Mouse (Mus musculus) forebrain, postnatal 0 days (tissue): ENCODE measurements around the gene Syt1. TPM values are rescaled to one million over a fixed set of nuclear protein-coding genes. Genes with fewer than 3 reads are reported as not detected.

Source experiments
- ATAC-seq: fragments of 200-750 bp; cut with Nextera tagmentation; 2 replicates; pipeline ENCODE4 v1.8.0; 2017; ENCODE audit warnings: mild to moderate bottlenecking, moderate library complexity
- DNase-seq: peaks from one replicate; pipeline ENCODE4 v3.0.0-alpha.2; 2015
- H3K27ac ChIP-seq: fragments of 300-500 bp; sonication (generic); 2 replicates; pipeline ENCODE4 v1.5.1; 2014; ENCODE audit warnings: low read depth, mild to moderate bottlenecking, antibody characterized with exemption, low read length, moderate library complexity, mixed read lengths
- H3K27me3 ChIP-seq: fragments of 300-500 bp; sonication (generic); 2 replicates; pipeline ENCODE4 v1.6.1; 2014; ENCODE audit warnings: mild to moderate bottlenecking, low read length, mixed read lengths; ENCODE audit not compliant: insufficient read depth
- H3K36me3 ChIP-seq: fragments of 300-500 bp; sonication (generic); 2 replicates; pipeline ENCODE4 v1.6.1; 2014; ENCODE audit warnings: mild to moderate bottlenecking, moderate library complexity; ENCODE audit not compliant: insufficient read depth
- H3K4me1 ChIP-seq: fragments of 300-500 bp; sonication (generic); 2 replicates; pipeline ENCODE4 v1.6.1; 2014; ENCODE audit warnings: antibody characterized with exemption; ENCODE audit not compliant: insufficient read depth
- H3K4me2 ChIP-seq: fragments of 300-500 bp; sonication (generic); 2 replicates; pipeline ENCODE4 v1.6.1; 2014; ENCODE audit warnings: low read depth, mild to moderate bottlenecking, moderate library complexity
- H3K4me3 ChIP-seq: fragments of 300-500 bp; sonication (generic); 2 replicates; pipeline ENCODE4 v1.5.1; 2014; ENCODE audit warnings: low read depth, low read length, mixed read lengths
- H3K9ac ChIP-seq: fragments of 300-500 bp; sonication (generic); 2 replicates; pipeline ENCODE4 v1.6.1; 2014; ENCODE audit warnings: mild to moderate bottlenecking
- H3K9me3 ChIP-seq: fragments of 300-500 bp; sonication (generic); 2 replicates; pipeline ENCODE4 v1.6.1; 2016; ENCODE audit warnings: low read length
- CTCF ChIP-seq: sonication (generic); IDR thresholded peaks from 2 replicates; pipeline ENCODE4 v1.5.1; 2016; ENCODE audit warnings: antibody characterized with exemption, control low read depth, low read depth
- WGBS: fragments of 180-500 bp; shearing (Covaris S2); extraction: QIAGEN DNeasy Blood & Tissue Kit; methylation state at CpG from one replicate; pipeline ENCODE4 v1.1.7; 2014; 5-methylcytosine and 5-hydroxymethylcytosine counted together
- polyA plus RNA-seq: library from polyadenylated mRNA; unstranded; fragments of >200 nt; fragmentation: Nextera tagmentation; extraction: Ambion mirVana; gene quantifications from 2 replicates; pipeline ENCODE4 v1.2.1, GENCODE M21; 2015
- total RNA-seq: library from RNA; depleted of rRNA; stranded (reverse); fragments of >200 nt; gene quantifications from 2 replicates; pipeline ENCODE4 v1.2.3, GENCODE M21; 2014

Syt1 gene
- total and polyA plus RNA-seq, 2 experiments from 2014 or later = 133 to 147 TPM

DNA sequence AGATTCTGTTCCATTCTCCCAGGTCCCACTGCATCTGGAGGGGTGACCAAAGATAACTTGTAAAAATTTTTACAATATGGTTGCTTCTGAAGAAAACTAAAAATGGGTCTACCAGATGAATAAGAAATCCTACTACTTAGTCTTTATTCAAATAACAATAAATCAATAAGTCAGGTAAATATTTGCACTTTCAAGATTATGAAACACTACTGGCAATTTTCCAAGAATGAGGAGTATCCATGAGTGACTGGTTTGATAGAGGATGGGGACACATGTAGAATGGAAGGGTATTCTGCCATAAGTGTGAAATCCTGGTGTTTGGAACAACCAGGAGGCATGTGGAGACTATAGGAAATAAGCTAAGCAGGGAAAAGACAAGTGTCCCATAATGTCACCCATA, 124.0 kb downstream of the Syt1 start:
- H3K27ac ChIP-seq = no peak overlapping the region
- ATAC-seq (no peak), DNase-seq (no peak)
- H3K27me3 ChIP-seq = no peaks in the 10 kb centered on the region
- no peak overlapping the region for H3K4me3 ChIP-seq
- no peaks in the 10 kb centered on the region for H3K36me3 ChIP-seq
- H3K4me2 ChIP-seq = no peak overlapping the region
- H3K9ac ChIP-seq = no peak overlapping the region
- H3K9me3 ChIP-seq = no peaks in the 10 kb centered on the region
- H3K4me1 ChIP-seq = 0 out of 2 replicates have a peak, but pooled peaks cover 3% of the 10 kb centered on the region
- no peak for TF ChIP-seq CTCF

DNA sequence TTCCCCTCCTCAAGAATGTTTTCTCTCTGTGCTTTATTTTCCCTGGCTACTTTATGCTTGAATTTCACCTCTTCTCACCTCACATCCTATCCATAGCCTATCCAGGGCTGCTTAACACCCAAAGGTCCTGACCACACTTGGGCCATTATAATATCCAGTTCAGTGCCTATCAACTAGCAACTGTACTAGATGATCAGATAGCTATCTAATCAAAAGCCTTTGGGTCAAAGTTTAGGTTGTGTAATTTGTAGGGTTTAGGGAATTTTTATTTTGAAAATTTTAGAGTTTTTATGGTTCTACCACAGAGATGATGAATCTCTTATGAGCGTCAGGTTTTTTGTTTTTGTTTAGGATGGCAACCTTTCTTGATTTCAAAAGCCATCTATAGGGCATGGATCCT, 125.0 kb downstream of the Syt1 start:
- TF ChIP-seq CTCF = no peak
- Histone ChIP-seq H3K4me1 (0 out of 2 replicates have a peak, but pooled peaks cover 3% of the 10 kb centered on the region), H3K27ac (no peak overlapping the region), H3K4me2 (no peak overlapping the region), H3K9me3 (no peaks in the 10 kb centered on the region), H3K36me3 (no peaks in the 10 kb centered on the region), H3K9ac (no peak overlapping the region), H3K27me3 (no peaks in the 10 kb centered on the region), H3K4me3 (no peak overlapping the region)
- DNase-seq (no peak), ATAC-seq (no peak)
- 98% methylated on average over 1 of the region's 1 CpGs for WGBS

DNA sequence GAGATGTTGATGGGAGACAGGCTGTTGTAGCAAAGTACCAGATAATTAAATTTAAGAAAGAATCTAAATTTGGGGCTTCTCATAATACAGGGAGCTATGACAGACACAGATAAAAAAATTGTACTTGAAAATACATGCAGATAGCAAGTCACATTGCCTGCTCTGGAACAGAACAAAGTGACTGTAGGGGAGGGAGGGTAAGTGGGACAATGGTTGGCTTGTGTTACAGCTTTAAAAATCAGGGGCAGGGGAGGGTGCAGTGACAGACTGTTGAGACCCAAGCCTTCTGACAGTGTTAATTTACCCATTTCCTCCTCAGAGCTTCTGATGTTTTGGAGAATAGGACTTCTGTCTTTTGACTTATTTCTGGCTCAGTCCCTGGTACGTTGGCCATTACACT, 126.3 kb downstream of the Syt1 start:
- Histone ChIP-seq H3K9me3 (no peaks in the 10 kb centered on the region), H3K36me3 (no peaks in the 10 kb centered on the region), H3K9ac (no peak overlapping the region), H3K4me3 (no peak overlapping the region), H3K27ac (no peak overlapping the region), H3K4me1 (0 out of 2 replicates have a peak, but pooled peaks cover 3% of the 10 kb centered on the region), H3K4me2 (no peak overlapping the region), H3K27me3 (no peaks in the 10 kb centered on the region)
- 37% methylated on average over 1 of the region's 1 CpGs for WGBS
- no peak for TF ChIP-seq CTCF
- no peak for DNase-seq
- ATAC-seq = peak; percentile 77

DNA sequence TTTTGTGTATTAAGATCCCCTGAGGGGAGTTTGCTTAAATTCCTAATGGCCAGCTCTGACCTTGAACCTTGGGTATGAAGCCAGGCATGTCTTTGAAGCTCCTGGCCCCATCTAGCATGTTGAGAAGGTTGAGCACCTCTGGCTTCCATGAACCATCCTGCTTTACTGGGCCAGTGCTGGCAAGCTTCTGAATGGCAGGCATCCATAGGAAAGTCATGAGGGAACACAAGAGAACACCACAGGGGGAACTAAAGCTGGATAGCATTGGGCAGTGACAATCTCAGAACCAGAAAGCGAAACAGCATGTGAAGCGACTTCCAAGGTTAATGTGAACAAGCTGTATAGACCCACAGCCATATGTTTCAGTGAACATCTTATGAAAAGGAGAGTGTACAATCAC, 130.4 kb downstream of the Syt1 start:
- Histone ChIP-seq H3K9me3 (no peaks in the 10 kb centered on the region), H3K4me1 (0 out of 2 replicates have a peak, but pooled peaks cover 3% of the 10 kb centered on the region), H3K9ac (no peak overlapping the region), H3K27ac (no peak overlapping the region), H3K27me3 (no peaks in the 10 kb centered on the region), H3K4me2 (no peak overlapping the region), H3K4me3 (no peak overlapping the region), H3K36me3 (no peaks in the 10 kb centered on the region)
- ATAC-seq (no peak), DNase-seq (no peak)
- TF ChIP-seq CTCF = no peak
- 90% methylated on average over 2 of the region's 2 CpGs for WGBS

DNA sequence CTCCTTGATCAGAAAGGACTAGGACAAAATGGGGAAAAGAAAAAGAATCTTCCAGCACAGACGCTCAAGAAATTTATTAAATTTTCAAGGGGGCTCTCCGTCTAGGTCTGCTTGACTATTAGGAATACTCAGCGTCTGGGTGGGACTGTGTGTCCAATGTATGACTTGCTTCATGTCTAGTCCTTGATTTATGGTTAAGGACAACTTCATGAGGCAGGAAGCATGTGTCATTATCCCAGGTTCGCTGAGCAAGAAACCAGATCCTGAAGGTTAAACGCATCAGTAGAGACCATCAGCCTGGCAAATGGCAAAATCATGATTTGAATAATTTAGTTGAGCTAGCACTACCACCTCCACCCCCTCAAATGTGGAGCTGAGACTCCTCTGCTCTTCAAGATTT, 135.1 kb downstream of the Syt1 start:
- no peak overlapping the region for H3K4me3 ChIP-seq
- H3K36me3 ChIP-seq = no peaks in the 10 kb centered on the region
- H3K27me3 ChIP-seq = no peaks in the 10 kb centered on the region
- no peak overlapping the region for H3K4me2 ChIP-seq
- 93% methylated on average over 5 of the region's 5 CpGs for WGBS
- H3K4me1 ChIP-seq = no peaks in the 10 kb centered on the region
- no peak overlapping the region for H3K9ac ChIP-seq
- TF ChIP-seq CTCF = no peak
- no peak overlapping the region for H3K27ac ChIP-seq
- DNase-seq = no peak
- ATAC-seq = no peak
- H3K9me3 ChIP-seq = no peaks in the 10 kb centered on the region

DNA sequence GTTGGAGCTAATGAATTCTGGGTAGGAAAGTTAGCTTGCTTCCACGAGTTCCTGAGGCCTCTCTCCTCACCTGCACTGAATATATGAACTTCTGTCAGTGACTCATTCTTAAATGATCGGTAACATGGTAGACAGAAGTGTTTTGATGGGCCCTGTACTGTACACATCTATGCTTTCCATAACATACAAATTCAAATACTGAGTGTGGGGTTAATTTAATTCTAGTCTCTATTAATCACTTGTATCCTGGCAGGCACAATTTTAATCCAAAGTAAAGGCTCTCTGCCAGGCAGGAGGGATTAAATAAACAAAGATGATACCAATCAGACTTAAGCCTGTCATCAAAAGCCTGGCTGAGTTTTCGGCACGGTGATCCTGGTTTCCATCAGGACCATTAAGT, 136.1 kb downstream of the Syt1 start:
- H3K9me3 ChIP-seq = no peaks in the 10 kb centered on the region
- no peaks in the 10 kb centered on the region for H3K27me3 ChIP-seq
- no peak overlapping the region for H3K4me3 ChIP-seq
- H3K9ac ChIP-seq = no peak overlapping the region
- H3K4me1 ChIP-seq = no peaks in the 10 kb centered on the region
- ATAC-seq (no peak), DNase-seq (no peak)
- no peak for TF ChIP-seq CTCF
- H3K36me3 ChIP-seq = no peaks in the 10 kb centered on the region
- 61% methylated on average over 4 of the region's 4 CpGs for WGBS
- H3K27ac ChIP-seq = no peak overlapping the region
- no peak overlapping the region for H3K4me2 ChIP-seq

DNA sequence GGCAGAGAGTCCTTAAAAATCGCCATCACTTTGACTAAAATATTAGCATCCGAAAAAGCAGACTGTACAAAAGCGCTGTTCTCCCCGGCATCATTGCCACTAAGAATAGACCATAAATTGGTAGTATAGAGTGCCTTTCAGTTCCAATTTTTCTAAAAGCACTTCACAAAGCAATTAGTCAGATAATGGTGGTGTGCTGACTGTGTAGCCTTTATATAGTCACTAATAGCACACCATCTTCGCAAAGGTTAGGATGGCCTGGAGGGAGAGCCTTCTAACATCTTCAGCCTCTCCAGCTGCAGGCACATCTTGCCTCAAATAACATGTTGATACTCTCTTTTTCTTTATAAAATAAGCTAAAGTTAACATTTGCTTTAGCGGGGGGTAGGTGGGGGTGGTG, 138.4 kb downstream of the Syt1 start:
- Histone ChIP-seq H3K27me3 (no peaks in the 10 kb centered on the region), H3K4me1 (no peaks in the 10 kb centered on the region), H3K27ac (no peak overlapping the region; the same call in 1 of the 2 replicates), H3K4me2 (no peak overlapping the region), H3K4me3 (no peak overlapping the region), H3K9me3 (no peaks in the 10 kb centered on the region), H3K36me3 (no peaks in the 10 kb centered on the region), H3K9ac (no peak overlapping the region)
- peak; percentile 19 for DNase-seq
- WGBS = 40% methylated on average over 6 of the region's 6 CpGs
- ATAC-seq = no peak; the same call in 1 of the 2 replicates
- TF ChIP-seq CTCF = no peak

DNA sequence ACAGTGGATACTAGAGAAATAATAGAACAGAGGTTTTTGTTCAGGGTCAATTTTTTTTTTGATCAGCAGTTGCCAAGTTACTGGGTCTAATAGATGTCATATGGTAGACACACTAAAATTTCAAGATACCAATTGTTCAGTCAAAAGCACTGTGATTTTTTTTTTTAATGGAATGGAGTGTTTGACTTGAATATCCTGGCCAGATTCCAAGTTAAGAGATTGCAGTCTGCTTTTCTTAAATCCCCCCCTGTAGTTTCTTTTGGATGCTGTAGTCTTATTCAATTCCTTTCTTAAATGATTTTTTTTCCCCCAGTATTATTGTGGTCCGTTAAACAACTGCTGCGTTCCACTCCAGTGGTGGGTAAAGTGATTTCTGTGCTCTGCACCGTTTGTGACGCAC, 140.2 kb downstream of the Syt1 start:
- TF ChIP-seq CTCF = no peak
- WGBS = 37% methylated on average over 4 of the region's 4 CpGs

More for the DNA sequence above, 140.2 kb downstream of the Syt1 start:
- Histone ChIP-seq H3K9ac (no peak overlapping the region), H3K4me3 (no peak overlapping the region), H3K9me3 (no peaks in the 10 kb centered on the region), H3K27ac (no peak overlapping the region), H3K36me3 (no peaks in the 10 kb centered on the region), H3K4me1 (no peaks in the 10 kb centered on the region), H3K27me3 (no peaks in the 10 kb centered on the region), H3K4me2 (no peak overlapping the region)
- DNase-seq (no peak), ATAC-seq (no peak)
